Comparison of ENCODE assay signal across 17 mouse cellular contexts in genomic region chr7:67578044-67578443, GRCm38 (mm10).
"Had no signal": no experiment of that assay in that cellular context is flagged by ENCODE, and none has a peak within 500 bp of the region (broad histone marks: within the 10 kb centered on the region; RNA-seq: fewer than 3 reads in every experiment).

No protein-coding gene starts in this region.

- H3K9me3 ChIP-seq: liver, embryonic 15.5 days; midbrain, embryonic 10.5 days; neural tube, embryonic 13.5 days; neural tube, embryonic 15.5 days had no signal

- H3K27ac ChIP-seq: liver, embryonic 15.5 days; midbrain, embryonic 10.5 days; neural tube, embryonic 13.5 days; neural tube, embryonic 15.5 days had no signal

- ATAC-seq: midbrain, embryonic 16.5 days had no signal

- H3K27me3 ChIP-seq: liver, embryonic 15.5 days; neural tube, embryonic 13.5 days; neural tube, embryonic 15.5 days had no signal

- H3K36me3 ChIP-seq: liver, embryonic 15.5 days; midbrain, embryonic 10.5 days; neural tube, embryonic 13.5 days; neural tube, embryonic 15.5 days had no signal

- H3K4me1 ChIP-seq: liver, embryonic 15.5 days; neural tube, embryonic 13.5 days; neural tube, embryonic 15.5 days had no signal

- H3K4me2 ChIP-seq: liver, embryonic 15.5 days; lung, embryonic 14.5 days; neural tube, embryonic 13.5 days; neural tube, embryonic 15.5 days had no signal

- H3K9ac ChIP-seq: liver, embryonic 15.5 days; lung, embryonic 14.5 days; neural tube, embryonic 13.5 days; neural tube, embryonic 15.5 days had no signal

- DNase-seq: lung, postnatal 10 days; lung, postnatal 4 days; midbrain, embryonic 14.5 days; retina, postnatal 1 day; right cerebral cortex, postnatal 25 days; right cerebral cortex, postnatal 4 days; spleen, adult 18-20 months; thymus, adult 18-20 months; thymus, postnatal 14 days; thymus, postnatal 36 days had no signal

- H3K4me3 ChIP-seq: liver, embryonic 15.5 days; midbrain, embryonic 10.5 days; myocyte; neural tube, embryonic 13.5 days; neural tube, embryonic 15.5 days had no signal
